Mouse (Mus musculus): ENCODE measurements at regions not wholly inside any gene's neighbourhood (a gene's known extent, or its start where the extent isn't known, plus 50 kb on each side); places are given as distances from the start of the nearest gene placed in this dataset.

DNA sequence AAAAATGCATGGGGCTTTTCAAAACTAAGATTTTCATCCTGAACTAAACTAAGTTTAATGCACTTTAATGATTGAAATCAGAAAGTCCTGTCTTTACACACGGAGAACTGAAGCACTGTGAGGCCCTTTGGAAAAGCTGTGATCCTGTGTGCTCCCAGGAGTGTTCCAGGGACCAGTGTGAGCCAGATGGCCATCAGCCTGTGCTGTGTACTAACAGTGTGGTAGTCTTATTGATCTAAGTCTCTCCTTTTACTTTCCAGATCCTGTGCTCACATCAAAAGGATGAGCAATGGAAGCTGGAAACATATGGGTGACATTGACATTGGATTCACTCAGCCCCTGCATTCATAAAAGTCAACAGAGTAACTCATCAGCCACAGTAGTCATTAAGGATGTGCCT is 322.5 kb downstream of the Amd2 start:
- DNase-seq (ENCODE audit: low spot score in 2 of 2) = no peak

DNA sequence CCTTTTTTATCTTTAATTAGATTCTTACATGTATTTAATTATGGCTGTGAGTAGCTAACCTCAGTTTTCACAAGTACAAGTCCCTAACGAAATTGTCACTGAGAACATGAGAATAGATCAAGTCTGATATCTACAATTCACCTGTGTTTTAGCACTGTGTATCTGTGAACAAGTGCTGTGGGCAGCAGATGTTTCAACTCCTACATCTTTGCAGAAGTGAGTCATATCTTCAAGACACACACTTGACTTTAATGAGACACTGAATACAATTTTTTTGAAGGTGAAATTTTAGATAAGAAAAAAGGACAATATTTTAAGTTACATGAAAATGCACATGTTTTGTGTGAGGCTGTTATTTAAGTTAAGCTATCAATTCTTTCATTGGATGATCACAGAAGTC is 330.0 kb downstream of the Amd2 start:
- DNase-seq (ENCODE audit: low spot score in 2 of 2) = peak in 1 of 2 experiments; percentile 17

Measured in frontal cortex, postnatal 36 days (tissue).